Mouse (Mus musculus): ENCODE data around the gene Tbc1d22a. TPM values are rescaled to one million over a fixed set of nuclear protein-coding genes. Genes with fewer than 3 reads are reported as not detected.

Gene Tbc1d22a
- total and polyA plus RNA-seq, 3 experiments = 15.1 to 21.1 TPM; not detected in 1

- H3K9me3 ChIP-seq (replicated peaks; ENCODE audit: insufficient read depth, low read length) = no peaks in the 10 kb centered on the region
- H3K27me3 ChIP-seq (ENCODE audit: control insufficient read depth in 1 of 2, insufficient read depth in 2 of 2, low read length in 2 of 2) = no peaks in the 10 kb centered on the region
- no peak overlapping the region for H3K4me3 ChIP-seq (ENCODE audit: control insufficient read depth in 1 of 2, insufficient read depth in 1 of 2, low read depth in 2 of 2, low read length in 2 of 2)
- no peak overlapping the region for H3K9ac ChIP-seq (ENCODE audit: control insufficient read depth, low read depth, low read length, poor library complexity, severe bottlenecking)
- DNase-seq (ENCODE audit: low read depth, low spot score) = no peak
- TF ChIP-seq SIN3A (IDR thresholded peaks at IDR 0.05; ENCODE audit: low read length) (no peak), RAD21 (IDR thresholded peaks at IDR 0.05; ENCODE audit: low read depth, low read length) (no peak), GABPA (IDR thresholded peaks at IDR 0.05; ENCODE audit: low read depth, low read length) (no peak), POLR2AphosphoS5 (IDR thresholded peaks at IDR 0.05; ENCODE audit: borderline replicate concordance, low read depth, low read length) (no peak), MYB (IDR thresholded peaks at IDR 0.05; ENCODE audit: low read depth, low read length) (no peak)
- H3K27ac ChIP-seq (ENCODE audit: control insufficient read depth, low read depth, low read length) = no peak overlapping the region
- peaks cover 4 to 9% of the 10 kb centered on the region in 2 experiments for H3K4me1 ChIP-seq (ENCODE audit: control insufficient read depth in 1 of 2, insufficient read depth in 2 of 2, low read length in 2 of 2)
- no peaks in the 10 kb centered on the region; a peak in 1 of 4 replicates for H3K36me3 ChIP-seq (ENCODE audit: control insufficient read depth in 1 of 2, insufficient read depth in 2 of 2, low read length in 2 of 2)
- no peaks in the 10 kb centered on the region for H3K79me2 ChIP-seq (ENCODE audit: control insufficient read depth, insufficient read depth, low read length, poor library complexity)
Measured at GRCm38 (mm10) chr15:86226221-86226620, 12.0 kb downstream of the Tbc1d22a start.

GRCm38 (mm10) chr15:86226968-86227367 is 12.7 kb downstream of the Tbc1d22a start:
- H3K4me1 ChIP-seq (ENCODE audit: control insufficient read depth in 1 of 2, insufficient read depth in 2 of 2, low read length in 2 of 2) = peaks cover 4 to 9% of the 10 kb centered on the region in 2 experiments
- DNase-seq (ENCODE audit: low read depth, low spot score) = no peak
- no peak for TF ChIP-seq JUND (IDR thresholded peaks at IDR 0.05; ENCODE audit: low read depth, low read length)
- no peak for TF ChIP-seq ZMIZ1 (IDR thresholded peaks at IDR 0.05; ENCODE audit: low read depth, low read length)
- no peak for TF ChIP-seq GATA1 (IDR thresholded peaks at IDR 0.05; ENCODE audit: low read depth, low read length)
- no peak for TF ChIP-seq ZC3H11A (IDR thresholded peaks at IDR 0.05; ENCODE audit: low read depth, low read length)
- TF ChIP-seq BHLHE40 (IDR thresholded peaks at IDR 0.05; ENCODE audit: borderline replicate concordance, low read depth, low read length) = no peak
- TF ChIP-seq EP300 (IDR thresholded peaks at IDR 0.05; ENCODE audit: low read depth in 1 of 2, low read length in 2 of 2) = no peak
- TF ChIP-seq ZKSCAN1 (IDR thresholded peaks at IDR 0.05; ENCODE audit: low read depth, low read length) = no peak
- no peak for TF ChIP-seq USF1 (IDR thresholded peaks at IDR 0.05; ENCODE audit: low read depth, low read length)
- TF ChIP-seq CTCF (IDR thresholded peaks at IDR 0.05 in 2 of 3, conservative IDR thresholded peaks at IDR 0.05 in 1 of 3; ENCODE audit: control insufficient read depth in 1 of 3, insufficient read depth in 1 of 3, low read depth in 2 of 3, low read length in 3 of 3, poor library complexity in 1 of 3, severe bottlenecking in 1 of 3) = no peak
- TF ChIP-seq KAT2A (conservative IDR thresholded peaks at IDR 0.05; ENCODE audit: low read depth, low read length) = no peak
- no peak for TF ChIP-seq SMC3 (IDR thresholded peaks at IDR 0.05; ENCODE audit: low read depth, low read length)
- no peak for TF ChIP-seq USF2 (IDR thresholded peaks at IDR 0.05; ENCODE audit: borderline replicate concordance in 1 of 2, insufficient read depth in 1 of 2, low read depth in 1 of 2, low read length in 2 of 2)
- TF ChIP-seq ELF1 (IDR thresholded peaks at IDR 0.05; ENCODE audit: low read depth, low read length) = no peak

More at GRCm38 (mm10) chr15:86226968-86227367, 12.7 kb downstream of the Tbc1d22a start:
- Histone ChIP-seq H3K4me3 (ENCODE audit: control insufficient read depth in 1 of 2, insufficient read depth in 1 of 2, low read depth in 2 of 2, low read length in 2 of 2) (no peak overlapping the region), H3K79me2 (ENCODE audit: control insufficient read depth, insufficient read depth, low read length, poor library complexity) (no peaks in the 10 kb centered on the region), H3K36me3 (ENCODE audit: control insufficient read depth in 1 of 2, insufficient read depth in 2 of 2, low read length in 2 of 2) (no peaks in the 10 kb centered on the region; a peak in 1 of 4 replicates), H3K27ac (ENCODE audit: control insufficient read depth, low read depth, low read length) (no peak overlapping the region), H3K9ac (ENCODE audit: control insufficient read depth, low read depth, low read length, poor library complexity, severe bottlenecking) (no peak overlapping the region), H3K27me3 (ENCODE audit: control insufficient read depth in 1 of 2, insufficient read depth in 2 of 2, low read length in 2 of 2) (no peaks in the 10 kb centered on the region), H3K9me3 (replicated peaks; ENCODE audit: insufficient read depth, low read length) (no peaks in the 10 kb centered on the region)

Measured in MEL (cell line).